Mouse (Mus musculus) liver, embryonic 12.5 days (tissue): ENCODE measurements around the gene Ncmap. TPM values are rescaled to one million over a fixed set of nuclear protein-coding genes. Genes with fewer than 3 reads are reported as not detected.
"Not testable (repeated sequence)": the region's sequence is repeated elsewhere in the genome, so short reads cannot be mapped to it uniquely, and the experiment has no call there.

Experiments
- ATAC-seq: fragments of 200-750 bp; cut with Nextera tagmentation; 2 replicates; pipeline ENCODE4 v1.8.0; 2017; ENCODE audit warnings: moderate number of reproducible peaks, mild to moderate bottlenecking, moderate library complexity
- H3K27ac ChIP-seq: fragments of 300-500 bp; sonication (generic); 2 replicates; pipeline ENCODE4 v1.5.1; 2016; ENCODE audit warnings: mild to moderate bottlenecking
- H3K27me3 ChIP-seq: fragments of 300-500 bp; sonication (generic); replicated peaks from 2 replicates; pipeline ENCODE4 v1.6.1; 2016; ENCODE audit warnings: mild to moderate bottlenecking, moderate library complexity
- H3K36me3 ChIP-seq: fragments of 300-500 bp; sonication (generic); 2 replicates; pipeline ENCODE4 v1.6.1; 2016; ENCODE audit warnings: mild to moderate bottlenecking, moderate library complexity
- H3K4me1 ChIP-seq: fragments of 300-500 bp; sonication (generic); 2 replicates; pipeline ENCODE4 v1.6.1; 2016
- H3K4me2 ChIP-seq: fragments of 300-500 bp; sonication (generic); 2 replicates; pipeline ENCODE4 v1.6.1; 2016; ENCODE audit warnings: mild to moderate bottlenecking, moderate library complexity
- H3K4me3 ChIP-seq: fragments of 300-500 bp; sonication (generic); 2 replicates; pipeline ENCODE4 v1.5.1; 2016; ENCODE audit warnings: mild to moderate bottlenecking, moderate library complexity
- H3K9ac ChIP-seq: fragments of 300-500 bp; sonication (generic); 2 replicates; pipeline ENCODE4 v1.6.1; 2016; ENCODE audit warnings: mild to moderate bottlenecking, moderate library complexity
- H3K9me3 ChIP-seq: fragments of 300-500 bp; sonication (generic); replicated peaks from 2 replicates; pipeline ENCODE4 v1.6.1; 2016; ENCODE audit warnings: mild to moderate bottlenecking, moderate library complexity
- WGBS: fragments of 180-500 bp; shearing (Covaris S2); methylation state at CpG from one replicate; pipeline ENCODE4 v1.1.7; 2016; ENCODE audit not compliant: insufficient replicate concordance; 5-methylcytosine and 5-hydroxymethylcytosine counted together
- polyA plus RNA-seq: library from polyadenylated mRNA; unstranded; fragments of >200 nt; fragmentation: Nextera tagmentation; extraction: Ambion mirVana; gene quantifications from 2 replicates; pipeline ENCODE4 v1.2.1, GENCODE M21; 2016

Gene Ncmap
- polyA plus RNA-seq, 1 experiment from 2014 or later: 0.11 TPM

GRCm38 (mm10) chr4:135362828-135363227, 35.2 kb downstream of the Ncmap start:
- Histone ChIP-seq H3K9me3 (no peaks in the 10 kb centered on the region), H3K4me3 (no peak overlapping the region), H3K4me2 (no peak overlapping the region), H3K27me3 (peaks cover 13% of the 10 kb centered on the region), H3K4me1 (peaks cover 13% of the 10 kb centered on the region), H3K36me3 (no peaks in the 10 kb centered on the region), H3K27ac (no peak overlapping the region), H3K9ac (no peak overlapping the region; the same call in 1 of the 2 replicates)
- no peak for ATAC-seq
- WGBS: 36% methylated on average over 6 of the region's 6 CpGs

GRCm38 (mm10) chr4:135361722-135362121, 36.3 kb downstream of the Ncmap start:
- Histone ChIP-seq H3K27ac (no peak overlapping the region), H3K4me3 (no peak overlapping the region), H3K4me2 (no peak overlapping the region), H3K9me3 (no peaks in the 10 kb centered on the region), H3K4me1 (peaks cover 13% of the 10 kb centered on the region), H3K9ac (no peak overlapping the region), H3K27me3 (peaks cover 13% of the 10 kb centered on the region), H3K36me3 (no peaks in the 10 kb centered on the region)
- ATAC-seq: no peak
- WGBS: 86% methylated on average over 12 of the region's 12 CpGs

DNA sequence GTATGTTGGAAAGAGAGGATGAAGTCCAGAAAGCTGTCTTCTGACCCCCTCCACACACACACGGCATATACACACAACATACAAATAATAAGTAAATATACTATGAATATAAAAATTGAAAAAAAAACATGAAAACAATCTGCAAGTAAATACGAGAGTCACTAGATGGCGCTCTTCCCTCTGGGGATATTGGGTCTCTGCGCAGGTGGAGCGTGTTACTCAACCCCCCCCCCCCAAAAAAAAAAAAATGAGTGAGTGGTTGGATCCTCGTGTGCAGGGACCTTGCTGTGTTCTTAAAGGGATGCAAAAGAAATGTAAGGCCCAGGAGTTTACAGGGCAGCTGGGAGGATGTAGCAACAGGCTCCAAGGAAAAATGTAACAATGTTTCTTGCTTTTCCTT, 39.3 kb downstream of the Ncmap start:
- no peak overlapping the region for H3K4me2 ChIP-seq
- no peak for ATAC-seq
- peaks cover 33% of the 10 kb centered on the region for H3K4me1 ChIP-seq
- no peaks in the 10 kb centered on the region for H3K9me3 ChIP-seq
- H3K9ac ChIP-seq: no peak overlapping the region
- H3K4me3 ChIP-seq: no peak overlapping the region
- H3K27me3 ChIP-seq: peaks cover 13% of the 10 kb centered on the region
- 2% methylated on average over 6 of the region's 6 CpGs for WGBS
- no peak overlapping the region for H3K27ac ChIP-seq
- H3K36me3 ChIP-seq: no peaks in the 10 kb centered on the region

- no peak for ATAC-seq
- H3K4me1 ChIP-seq: peaks cover 34% of the 10 kb centered on the region
- H3K9me3 ChIP-seq: no peaks in the 10 kb centered on the region
- WGBS: 75% methylated on average over 12 of the region's 12 CpGs
- H3K4me2 ChIP-seq: no peak overlapping the region
- H3K27ac ChIP-seq: no peak overlapping the region
- no peak overlapping the region for H3K4me3 ChIP-seq
- H3K36me3 ChIP-seq: no peaks in the 10 kb centered on the region
- H3K9ac ChIP-seq: no peak overlapping the region
- peaks cover 8% of the 10 kb centered on the region for H3K27me3 ChIP-seq
Measured at GRCm38 (mm10) chr4:135357221-135357920, 40.7 kb downstream of the Ncmap start.

- no peak for ATAC-seq
- no peak overlapping the region for H3K4me3 ChIP-seq
- H3K9ac ChIP-seq: no peak overlapping the region
- no peak overlapping the region for H3K27ac ChIP-seq
- peaks cover 6% of the 10 kb centered on the region for H3K36me3 ChIP-seq
- H3K4me2 ChIP-seq: no peak overlapping the region
- H3K9me3 ChIP-seq: no peaks in the 10 kb centered on the region
- WGBS: 64% methylated on average over 9 of the region's 9 CpGs
- H3K4me1 ChIP-seq: peaks cover 44% of the 10 kb centered on the region
- H3K27me3 ChIP-seq: no peaks in the 10 kb centered on the region; the same call in 1 of the 2 replicates
Measured at GRCm38 (mm10) chr4:135355886-135356550, 42.0 kb downstream of the Ncmap start.

DNA sequence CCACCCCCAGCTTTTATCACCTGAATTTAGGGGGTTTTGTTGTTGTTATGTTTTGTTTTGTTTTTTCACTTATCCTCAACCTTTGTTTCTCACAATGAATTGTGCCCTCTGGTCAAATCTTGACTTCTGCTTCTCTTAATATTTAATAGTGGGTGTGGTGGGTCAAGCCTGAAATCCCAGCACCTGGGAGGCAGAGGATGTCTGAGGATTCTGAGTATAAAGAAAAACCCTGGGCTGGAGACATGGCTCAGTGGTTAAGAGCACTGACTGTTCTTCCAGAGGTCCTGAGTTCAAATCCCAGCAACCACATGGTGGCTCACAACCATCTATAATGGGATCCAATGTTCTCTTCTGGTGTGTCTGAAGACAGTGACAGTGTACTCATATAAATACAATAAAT, 43.3 kb downstream of the Ncmap start:
- H3K4me1 ChIP-seq: peaks cover 56% of the 10 kb centered on the region
- H3K9ac ChIP-seq: peak overlapping the region; percentile 76
- H3K4me2 ChIP-seq: peak overlapping the region; percentile 89

GRCm38 (mm10) chr4:135353794-135354450, 44.1 kb downstream of the Ncmap start:
- Histone ChIP-seq H3K4me3 (peak overlapping the region; percentile 96), H3K36me3 (peaks cover 23% of the 10 kb centered on the region), H3K27me3 (no peaks in the 10 kb centered on the region; the same call in 1 of the 2 replicates), H3K9me3 (no peaks in the 10 kb centered on the region), H3K9ac (peak overlapping the region; percentile 76), H3K4me1 (peaks cover 56% of the 10 kb centered on the region), H3K27ac (peak overlapping the region; percentile 99), H3K4me2 (peak overlapping the region; percentile 89)
- ATAC-seq: peak; percentile 70
- 3% methylated on average over 12 of the region's 12 CpGs for WGBS

More for the DNA sequence above, 43.3 kb downstream of the Ncmap start:
- not testable (repeated sequence) for H3K27me3 ChIP-seq, ATAC-seq, H3K9me3 ChIP-seq
- H3K4me3 ChIP-seq: peak overlapping the region; percentile 96; the same call in 1 of the 2 replicates
- H3K27ac ChIP-seq: peak overlapping the region; percentile 99
- peaks cover 15% of the 10 kb centered on the region for H3K36me3 ChIP-seq

- WGBS: under 1% methylated on average over 68 of the region's 69 CpGs
Measured at GRCm38 (mm10) chr4:135353066-135353793, 44.8 kb downstream of the Ncmap start, which contains the start of gene Srrm1. Gene Srrm1 (minus strand): TSS chr4:135353321.

GRCm38 (mm10) chr4:135352326-135353065, 45.5 kb downstream of the Ncmap start:
- ATAC-seq: peak; percentile 50
- under 1% methylated on average over 65 of the region's 67 CpGs for WGBS
- H3K27ac ChIP-seq: peak overlapping the region; percentile 99
- H3K4me3 ChIP-seq: peak overlapping the region; percentile 96
- H3K9me3 ChIP-seq: no peaks in the 10 kb centered on the region
- peak overlapping the region; percentile 89 for H3K4me2 ChIP-seq
- peak overlapping the region; percentile 99 for H3K9ac ChIP-seq
- H3K4me1 ChIP-seq: peaks cover 57% of the 10 kb centered on the region
- peaks cover 37% of the 10 kb centered on the region for H3K36me3 ChIP-seq
- H3K27me3 ChIP-seq: no peaks in the 10 kb centered on the region; the same call in 1 of the 2 replicates

More at GRCm38 (mm10) chr4:135353066-135353793, 44.8 kb downstream of the Ncmap start, which contains the start of gene Srrm1:
- Histone ChIP-seq H3K4me2 (peak within 1 kb of the TSS; percentile 89), H3K4me1 (peaks cover 57% of the 10 kb centered on the region), H3K9ac (peak within 1 kb of the TSS; percentile 99), H3K9me3 (no peaks in the 10 kb centered on the region), H3K36me3 (peaks cover 30% of the 10 kb centered on the region), H3K4me3 (peak within 1 kb of the TSS; percentile 96), H3K27me3 (no peaks in the 10 kb centered on the region; the same call in 1 of the 2 replicates), H3K27ac (peak within 1 kb of the TSS; percentile 99)
- peak; percentile 90 for ATAC-seq

- no peak for ATAC-seq
- WGBS: 90% methylated on average over 14 of the region's 14 CpGs
Measured at GRCm38 (mm10) chr4:135337376-135337942, 60.6 kb downstream of the Ncmap start.

GRCm38 (mm10) chr4:135336023-135336357, 62.0 kb downstream of the Ncmap start:
- no peak overlapping the region for H3K4me3 ChIP-seq
- no peaks in the 10 kb centered on the region for H3K27me3 ChIP-seq
- no peaks in the 10 kb centered on the region for H3K9me3 ChIP-seq
- WGBS: 87% methylated on average over 3 of the region's 3 CpGs
- ATAC-seq: no peak
- H3K9ac ChIP-seq: no peak overlapping the region
- peaks cover 6% of the 10 kb centered on the region; the same call in 1 of the 2 replicates for H3K4me1 ChIP-seq
- H3K36me3 ChIP-seq: peaks cover 99% of the 10 kb centered on the region
- H3K4me2 ChIP-seq: no peak overlapping the region
- H3K27ac ChIP-seq: no peak overlapping the region

More at GRCm38 (mm10) chr4:135337376-135337942, 60.6 kb downstream of the Ncmap start:
- Histone ChIP-seq H3K9me3 (no peaks in the 10 kb centered on the region), H3K4me2 (no peak overlapping the region), H3K27me3 (no peaks in the 10 kb centered on the region), H3K4me1 (peaks cover 6% of the 10 kb centered on the region; the same call in 1 of the 2 replicates), H3K27ac (no peak overlapping the region), H3K4me3 (no peak overlapping the region), H3K36me3 (peaks cover 99% of the 10 kb centered on the region), H3K9ac (no peak overlapping the region)
